Mouse (Mus musculus): Measurements from ENCODE around the gene Olfr95. TPM values are rescaled to one million over a fixed set of nuclear protein-coding genes. Genes with fewer than 3 reads are reported as not detected.

The Olfr95 gene
- polyA plus RNA-seq (2017; shearing (Covaris generic)) = not detected

GRCm38 (mm10) chr17:37213018-37213417 lies at the start of gene Olfr95:
TSS of gene Olfr95 (minus strand) at chr17:37213118.

GRCm38 (mm10) chr17:37237230-37237629 lies 24.3 kb upstream of the Olfr95 start, which contains the start of gene Olfr97:
TSS of gene Olfr97 (minus strand) at chr17:37237330.

GRCm38 (mm10) chr17:37219846-37220245 lies 6.9 kb upstream of the Olfr95 start, which contains the start of gene Olfr96:
TSS of gene Olfr96 (plus strand) at chr17:37220146.

GRCm38 (mm10) chr17:37200894-37201293 lies 12.0 kb downstream of the Olfr95 start, which contains the start of gene Olfr94:
TSS of gene Olfr94 (minus strand) at chr17:37200994.

GRCm38 (mm10) chr17:37193656-37194055 lies 19.3 kb downstream of the Olfr95 start, which contains the start of gene Ubd:
TSS of gene Ubd (plus strand) at chr17:37193892.

GRCm38 (mm10) chr17:37161394-37161793 lies 51.5 kb downstream of the Olfr95 start, which contains the start of gene Olfr93:
TSS of gene Olfr93 (minus strand) at chr17:37161494.

Other genes starting within 250 kb of the Olfr95 start
- gene 2410137M14Rik, start 231.9 kb downstream of the Olfr95 start, polyA plus RNA-seq (2017; shearing (Covaris generic)) = not detected
- under 1 TPM in 1 of 2 experiments, not detected in 1; 0.70 TPM for gene H2-M5, start 223.6 kb downstream of the Olfr95 start, polyA plus RNA-seq (2017; shearing (Covaris generic))
- gene Zfp57, start 212.0 kb downstream of the Olfr95 start, polyA plus RNA-seq (2017; shearing (Covaris generic)) = under 1 TPM; 0.11 to 0.60 TPM
- not detected for gene Mog, start 189.7 kb downstream of the Olfr95 start, polyA plus RNA-seq (2017; shearing (Covaris generic))
- gene Gabbr1, start 167.2 kb downstream of the Olfr95 start, polyA plus RNA-seq (2017; shearing (Covaris generic)) = 10 to 100 TPM in 1 of 2 experiments, 1 to 10 TPM in 1; 8.3 to 13.7 TPM
- under 1 TPM; 0.16 to 0.42 TPM for gene Olfr90, start 124.6 kb downstream of the Olfr95 start, polyA plus RNA-seq (2017; shearing (Covaris generic))
- under 1 TPM; 0.10 to 0.13 TPM for gene Olfr91, start 114.8 kb downstream of the Olfr95 start, polyA plus RNA-seq (2017; shearing (Covaris generic))
- gene Olfr92, start 93.0 kb downstream of the Olfr95 start, polyA plus RNA-seq (2017; shearing (Covaris generic)) = under 1 TPM in 1 of 2 experiments, not detected in 1; 0.13 TPM
- gene Olfr93, start 51.6 kb downstream of the Olfr95 start, polyA plus RNA-seq (2017; shearing (Covaris generic)) = not detected
- gene Ubd, start 19.2 kb downstream of the Olfr95 start, polyA plus RNA-seq (2017; shearing (Covaris generic)) = 1 to 10 TPM in 1 of 2 experiments, under 1 TPM in 1; 0.17 to 2.7 TPM
- not detected for gene Olfr94, start 12.1 kb downstream of the Olfr95 start, polyA plus RNA-seq (2017; shearing (Covaris generic))
- under 1 TPM; 0.19 to 0.78 TPM for gene Olfr96, start 7.0 kb upstream of the Olfr95 start, polyA plus RNA-seq (2017; shearing (Covaris generic))
- gene Olfr97, start 24.2 kb upstream of the Olfr95 start, polyA plus RNA-seq (2017; shearing (Covaris generic)) = not detected
- gene Olfr98, start 50.6 kb upstream of the Olfr95 start, polyA plus RNA-seq (2017; shearing (Covaris generic)) = under 1 TPM in 1 of 2 experiments, not detected in 1; 0.33 TPM
- 100 to 1,000 TPM; 103 to 115 TPM for gene H2-M3, start 57.1 kb upstream of the Olfr95 start, polyA plus RNA-seq (2017; shearing (Covaris generic))
- gene Olfr99, start 70.3 kb upstream of the Olfr95 start, polyA plus RNA-seq (2017; shearing (Covaris generic)) = 1 to 10 TPM; 2.4 to 4.4 TPM
- under 1 TPM in 1 of 2 experiments, not detected in 1; 0.34 TPM for gene Olfr101, start 91.2 kb upstream of the Olfr95 start, polyA plus RNA-seq (2017; shearing (Covaris generic))
- gene Olfr102, start 103.9 kb upstream of the Olfr95 start, polyA plus RNA-seq (2017; shearing (Covaris generic)) = 1 to 10 TPM in 1 of 2 experiments, under 1 TPM in 1; 0.46 to 1.3 TPM
- not detected for gene Olfr103, start 126.6 kb upstream of the Olfr95 start, polyA plus RNA-seq (2017; shearing (Covaris generic))
- gene Olfr104-ps, start 146.5 kb upstream of the Olfr95 start, polyA plus RNA-seq (2017; shearing (Covaris generic)) = not detected
- under 1 TPM in 1 of 2 experiments, not detected in 1; 0.12 TPM for gene Olfr105-ps, start 165.9 kb upstream of the Olfr95 start, polyA plus RNA-seq (2017; shearing (Covaris generic))
- gene Olfr106-ps, start 177.3 kb upstream of the Olfr95 start, polyA plus RNA-seq (2017; shearing (Covaris generic)) = not detected
- under 1 TPM; 0.05 to 0.44 TPM for gene Olfr107, start 186.1 kb upstream of the Olfr95 start, polyA plus RNA-seq (2017; shearing (Covaris generic))
- gene Olfr108, start 232.4 kb upstream of the Olfr95 start, polyA plus RNA-seq (2017; shearing (Covaris generic)) = not detected
- gene Olfr109, start 245.8 kb upstream of the Olfr95 start, polyA plus RNA-seq (2017; shearing (Covaris generic)) = under 1 TPM; 0.02 to 0.33 TPM

Measured in inflammation-experienced regulatory T-cells (primary cell).